Mouse (Mus musculus) hematopoietic stem cell, adult 5-6 weeks (primary cell): ENCODE measurements at regions not wholly inside any gene's neighbourhood (a gene's known extent, or its start where the extent isn't known, plus 50 kb on each side); places are given as distances from the start of the nearest gene placed in this dataset.

ENCODE experiments used
- ATAC-seq, 2 experiments: fragments of 125-278 bp in 1 of 2; replicated peaks in 1 of 2; 2 replicates each; pipeline ENCODE4 v1.8.0; 2016 to 2017; ENCODE audit warnings: inconsistent platforms in 2 of 2, mild to moderate bottlenecking in 2 of 2, moderate number of reproducible peaks in 2 of 2, low read depth in 1 of 2, moderate TSS enrichment in 1 of 2; ENCODE audit not compliant: low FRiP score in 2 of 2, poor library complexity in 2 of 2, severe bottlenecking in 2 of 2, insufficient read depth in 1 of 2, low TSS enrichment in 1 of 2

DNA sequence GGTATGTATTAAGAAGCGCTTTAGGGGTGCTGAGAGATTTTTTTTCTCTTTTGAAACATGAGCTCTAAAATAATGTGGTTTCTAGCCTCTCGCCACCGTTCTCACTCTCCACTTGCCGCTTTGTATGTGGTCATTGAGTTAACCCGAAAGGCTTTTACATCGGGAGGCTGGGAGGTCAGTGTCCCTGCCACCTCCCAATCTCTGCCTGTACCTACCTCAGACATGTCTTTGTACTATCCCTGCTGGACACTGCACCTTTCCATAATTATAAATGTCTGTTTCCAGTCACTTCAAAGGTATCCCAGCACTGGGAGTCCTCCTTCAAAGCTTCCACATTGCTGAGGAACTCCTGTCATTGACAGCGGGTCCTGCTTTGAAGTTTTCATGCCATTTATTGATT is 347.6 kb upstream of the Tbc1d2b start:
- no peak for ATAC-seq

GRCm38 (mm10) chr9:90597894-90598293 is 327.3 kb upstream of the Tbc1d2b start:
- no peak for ATAC-seq

GRCm38 (mm10) chr9:90556742-90557141 is 286.1 kb upstream of the Tbc1d2b start:
- no peak for ATAC-seq

DNA sequence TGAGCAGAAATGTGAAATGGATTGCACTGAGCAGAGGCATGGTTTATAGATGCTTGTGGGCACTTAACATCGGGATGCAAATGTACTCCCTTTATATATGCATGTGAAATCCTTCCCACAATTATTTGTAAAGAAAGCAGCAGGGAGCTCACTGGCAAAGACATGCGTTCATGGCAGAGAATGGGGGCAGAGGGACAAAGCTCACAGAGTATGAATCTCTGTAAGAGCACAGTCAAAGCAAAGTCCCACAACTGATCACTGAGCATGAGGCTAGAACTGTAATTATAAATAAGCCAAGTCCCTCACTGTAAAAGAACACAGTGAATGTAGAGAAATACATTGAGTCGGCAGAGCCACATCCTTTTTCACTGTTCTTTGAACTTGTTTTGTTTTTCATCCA is 285.6 kb upstream of the Tbc1d2b start:
- ATAC-seq = no peak

GRCm38 (mm10) chr9:90547931-90548330 is 277.3 kb upstream of the Tbc1d2b start:
- ATAC-seq = no peak

GRCm38 (mm10) chr9:90546720-90547119 is 276.1 kb upstream of the Tbc1d2b start:
- no peak for ATAC-seq

DNA sequence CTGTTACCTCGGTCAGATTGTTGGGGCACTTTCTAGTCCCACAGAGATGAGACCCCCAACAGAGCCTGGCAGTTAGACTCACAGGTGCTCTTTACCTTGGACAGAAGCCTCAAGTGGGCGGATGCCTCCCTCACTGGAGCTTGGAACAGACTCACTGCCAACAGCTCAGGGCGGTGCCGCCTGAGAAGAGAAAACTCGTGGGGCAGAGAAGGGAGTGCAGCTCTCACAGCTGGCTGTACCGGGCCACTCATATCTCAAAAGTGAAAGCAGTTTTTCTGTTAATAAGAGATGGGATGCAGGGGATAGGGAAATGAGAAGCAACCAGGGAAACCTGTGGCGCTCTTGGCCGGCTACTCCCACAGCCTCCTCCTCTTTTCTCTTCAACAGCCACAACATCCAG is 267.1 kb upstream of the Tbc1d2b start:
- ATAC-seq = peak in 1 of 2 experiments; percentile 59; a peak in 1 of 4 replicates

DNA sequence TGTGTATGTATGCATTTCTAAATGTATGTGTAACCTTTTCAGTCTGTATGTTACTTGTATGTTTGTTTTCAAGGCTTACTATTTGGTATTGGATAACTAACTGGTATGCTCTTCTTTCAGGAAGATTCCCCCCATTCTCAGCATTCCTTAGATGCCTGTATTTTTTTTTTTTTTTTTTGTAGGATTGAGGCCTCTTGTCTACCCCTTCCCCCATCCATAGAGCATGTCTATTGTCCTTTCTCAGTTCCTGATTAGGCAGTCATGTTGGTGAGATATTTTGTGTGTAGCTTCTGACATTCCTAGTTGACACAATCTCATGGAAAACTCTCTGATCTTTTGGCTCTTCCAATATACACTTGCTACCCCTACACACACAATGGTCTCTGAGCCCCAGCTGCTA is 262.8 kb upstream of the Tbc1d2b start:
- no peak for ATAC-seq

DNA sequence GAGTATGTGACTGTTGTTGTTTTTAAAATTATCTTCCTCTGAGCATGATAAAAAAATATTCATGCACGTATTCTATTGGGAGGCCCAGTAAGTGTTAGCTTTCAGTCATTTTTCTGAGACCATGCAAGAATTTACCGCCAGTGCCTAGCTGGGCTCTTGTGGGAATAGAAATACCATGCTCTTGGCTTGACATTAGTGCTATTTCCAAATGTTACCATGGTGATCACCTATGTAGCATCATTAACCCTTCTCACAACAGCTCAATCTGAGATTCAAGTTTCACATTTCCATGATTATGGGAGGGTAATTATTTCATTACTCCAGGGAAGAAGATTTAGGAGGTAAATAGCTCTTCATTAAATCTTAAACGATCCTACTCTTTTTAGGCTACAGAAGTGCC is 250.6 kb upstream of the Tbc1d2b start:
- no peak for ATAC-seq

DNA sequence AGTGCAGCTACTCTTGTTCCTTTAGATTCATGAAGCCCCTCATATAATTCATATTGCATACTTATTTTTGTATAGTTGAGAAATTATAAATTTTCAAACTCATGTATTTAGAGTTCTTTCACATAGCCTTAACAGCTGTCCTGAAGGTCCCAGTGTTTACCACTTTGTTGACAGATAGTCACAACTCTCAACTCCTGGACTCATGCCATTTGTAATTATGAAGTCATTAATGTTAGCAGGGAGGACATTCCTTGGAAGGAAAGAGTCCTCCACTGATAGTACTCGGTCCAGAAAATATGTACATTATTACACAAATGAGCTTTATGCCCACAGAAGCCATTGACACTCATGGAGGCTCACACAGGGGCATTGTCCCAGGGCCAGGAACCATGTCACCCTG is 224.3 kb upstream of the Tbc1d2b start:
- ATAC-seq = no peak

DNA sequence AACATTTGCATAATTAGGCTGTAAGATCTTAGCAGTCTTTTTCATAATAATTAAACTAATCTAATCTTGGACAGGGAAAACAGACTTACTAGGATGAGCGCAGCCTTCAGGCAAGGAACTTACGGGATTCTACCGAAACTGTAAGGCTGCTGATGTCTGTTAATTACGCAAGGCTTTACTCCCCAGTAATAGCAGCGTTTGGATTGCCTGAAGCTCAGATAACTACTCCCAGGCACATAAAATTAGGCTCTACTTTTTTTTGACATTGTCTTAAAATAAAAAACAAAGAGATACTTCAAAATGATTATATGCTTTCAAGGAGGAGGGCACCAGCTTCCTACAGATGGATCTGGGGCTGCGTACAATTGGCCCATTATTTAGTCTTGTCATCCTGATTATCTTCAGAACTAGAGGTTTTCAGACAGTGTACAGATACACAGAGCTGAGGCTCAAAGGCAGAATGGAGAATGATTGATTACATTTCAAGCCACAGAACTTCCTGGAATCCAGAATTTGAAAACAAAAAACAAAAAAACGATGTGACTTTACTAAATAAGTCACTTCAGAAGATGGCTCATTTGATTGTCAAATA is 220.1 kb upstream of the Tbc1d2b start:
- ATAC-seq = no peak

DNA sequence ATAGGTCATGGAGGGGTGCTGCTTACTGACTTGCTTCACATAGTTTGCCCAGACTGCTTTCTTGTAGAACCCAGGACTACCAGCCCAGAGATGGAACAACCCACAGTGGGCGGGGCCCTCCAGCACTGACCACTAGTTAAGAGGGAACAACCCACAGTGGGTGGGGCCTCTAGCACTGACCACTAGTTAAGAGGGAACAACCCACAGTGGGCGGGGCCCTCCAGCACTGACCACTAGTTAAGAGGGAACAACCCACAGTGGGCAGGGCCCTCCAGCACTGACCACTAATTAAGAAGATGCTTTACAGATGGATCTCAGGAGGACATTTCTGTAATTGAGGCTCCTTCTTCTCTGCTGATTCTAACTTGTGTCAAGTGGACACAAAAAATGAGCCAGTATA is 180.0 kb upstream of the Tbc1d2b start:
- ATAC-seq = no peak

GRCm38 (mm10) chr9:90446957-90447356 is 176.4 kb upstream of the Tbc1d2b start:
- peak; percentile 69 to 83; a peak in 2 of 4 replicates for ATAC-seq

- ATAC-seq = no peak
These were observed 164.3 kb upstream of the Tbc1d2b start for GRCm38 (mm10) chr9:90434902-90435301.

- ATAC-seq = peak; percentile 98 to 100
These were observed 160.3 kb upstream of the Tbc1d2b start for GRCm38 (mm10) chr9:90430898-90431297.

GRCm38 (mm10) chr9:90421662-90422061 is 151.1 kb upstream of the Tbc1d2b start:
- ATAC-seq = peak; percentile 37 to 68; a peak in 3 of 4 replicates

GRCm38 (mm10) chr9:90419762-90420541 is 149.3 kb upstream of the Tbc1d2b start:
- ATAC-seq = peak in 1 of 2 experiments; percentile 53; a peak in 1 of 4 replicates

- peak; percentile 59 to 64; a peak in 3 of 4 replicates for ATAC-seq
These were observed 138.2 kb upstream of the Tbc1d2b start for GRCm38 (mm10) chr9:90408789-90409188.

DNA sequence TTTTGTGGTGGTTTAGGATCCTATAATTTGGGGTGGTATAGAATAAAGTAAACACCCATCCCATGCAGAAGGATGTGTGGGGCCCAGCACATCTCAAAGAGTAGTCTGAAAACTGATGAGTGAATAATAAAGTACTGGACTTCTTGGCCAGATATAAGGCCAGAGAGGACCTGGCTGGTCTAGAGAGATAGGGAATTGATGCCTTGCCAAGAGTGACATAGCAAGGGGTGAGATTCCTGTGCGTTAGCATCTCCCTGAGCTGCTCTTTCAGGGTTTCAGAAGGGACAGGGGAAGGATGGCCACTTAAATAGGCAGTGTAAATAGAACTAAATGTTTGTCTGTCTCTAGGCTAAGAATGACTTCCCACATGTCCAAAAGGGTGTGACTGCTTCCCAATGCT is 137.0 kb upstream of the Tbc1d2b start:
- no peak for ATAC-seq
